Mouse (Mus musculus) limb, embryonic 14.5 days (tissue): ENCODE results near the gene Ptpn14. TPM values are rescaled to one million over a fixed set of nuclear protein-coding genes. Genes with fewer than 3 reads are reported as not detected.
A peak's percentile ranks its signal among the peaks of the same experiment; 100 is the strongest.

Source experiments
- ATAC-seq: fragments of 200-750 bp; cut with Nextera tagmentation; 2 replicates; pipeline ENCODE4 v1.8.0; 2017; ENCODE audit warnings: low read depth, moderate number of reproducible peaks, moderate TSS enrichment; ENCODE audit not compliant: low FRiP score
- DNase-seq: peaks from one replicate; pipeline ENCODE4 v3.0.0-alpha.2; 2015; ENCODE audit warnings: low spot score
- H3K27ac ChIP-seq: fragments of 300-500 bp; sonication (generic); replicated peaks from 2 replicates; pipeline ENCODE4 v1.5.1; 2014; ENCODE audit warnings: low read depth, mild to moderate bottlenecking, low read length, moderate library complexity, mixed read lengths
- H3K27me3 ChIP-seq: fragments of 300-500 bp; sonication (generic); 2 replicates; pipeline ENCODE4 v1.6.1; 2014; ENCODE audit warnings: low read length, mixed read lengths; ENCODE audit not compliant: control insufficient read depth, insufficient read depth
- H3K36me3 ChIP-seq: fragments of 300-500 bp; sonication (generic); 2 replicates; pipeline ENCODE4 v1.6.1; 2014; ENCODE audit warnings: mild to moderate bottlenecking, low read length, moderate library complexity, mixed read lengths; ENCODE audit not compliant: control insufficient read depth, insufficient read depth
- H3K4me1 ChIP-seq: fragments of 300-500 bp; sonication (generic); 2 replicates; pipeline ENCODE4 v1.6.1; 2014; ENCODE audit warnings: antibody characterized with exemption, low read length, mixed read lengths; ENCODE audit not compliant: control insufficient read depth, insufficient read depth
- H3K4me2 ChIP-seq: fragments of 300-500 bp; sonication (generic); replicated peaks from 2 replicates; pipeline ENCODE4 v1.6.1; 2014; ENCODE audit warnings: low read depth, mild to moderate bottlenecking, low read length, moderate library complexity; ENCODE audit not compliant: severe bottlenecking
- H3K4me3 ChIP-seq: fragments of 300-500 bp; sonication (generic); replicated peaks from 2 replicates; pipeline ENCODE4 v1.5.1; 2014; ENCODE audit warnings: low read length
- H3K9ac ChIP-seq: fragments of 300-500 bp; sonication (generic); 2 replicates; pipeline ENCODE4 v1.6.1; 2014; ENCODE audit warnings: mild to moderate bottlenecking, low read depth, low read length, moderate library complexity; ENCODE audit not compliant: severe bottlenecking
- H3K9me3 ChIP-seq: fragments of 300-500 bp; sonication (generic); 2 replicates; pipeline ENCODE4 v1.6.1; 2016; ENCODE audit warnings: low read length; ENCODE audit not compliant: control insufficient read depth
- POLR2A ChIP-seq: fragments of 200-500 bp; IDR thresholded peaks from 2 replicates; pipeline ENCODE4 v1.8.0; 2012; ENCODE audit warnings: inconsistent platforms, mild to moderate bottlenecking, moderate library complexity, borderline replicate concordance; ENCODE audit not compliant: insufficient read depth, insufficient read length; ENCODE audit errors: extremely low read depth
- WGBS: fragments of 180-500 bp; shearing (Covaris S2); extraction: QIAGEN DNeasy Blood & Tissue Kit; methylation state at CpG from one replicate; pipeline ENCODE4 v1.1.7; 2014; 5-methylcytosine and 5-hydroxymethylcytosine counted together
- polyA plus RNA-seq, 2 experiments: library from polyadenylated mRNA; depleted of rRNA in 1 of 2; stranded (reverse) in 1 of 2; unstranded in 1 of 2; fragments of >200 nt; fragmentation: Nextera tagmentation in 1 of 2; extraction: Ambion mirVana in 1 of 2; gene quantifications; 2 replicates each; pipeline versions ENCODE4 v1.2.1 to v1.2.3; 2012 to 2014

The Ptpn14 gene
- polyA plus RNA-seq, 2 experiments: 16.1 to 21.8 TPM

- Histone ChIP-seq H3K4me3 (no peak overlapping the region), H3K27ac (no peak overlapping the region), H3K9me3 (peaks cover 3% of the 10 kb centered on the region; the same call in 1 of the 2 replicates), H3K4me1 (0 out of 2 replicates have a peak, but pooled peaks cover 3% of the 10 kb centered on the region), H3K36me3 (no peaks in the 10 kb centered on the region), H3K4me2 (no peak overlapping the region), H3K27me3 (no peaks in the 10 kb centered on the region), H3K9ac (no peak overlapping the region)
- no peak for TF ChIP-seq POLR2A
- no peak for DNase-seq
- whole genome bisulfite sequencing: 87% methylated on average over 11 of the region's 11 CpGs
- no peak for ATAC-seq
Observed at GRCm38 (mm10) chr1:189717546-189717945, 10.5 kb upstream of the Ptpn14 start.

- no peak overlapping the region for H3K4me2 ChIP-seq
- WGBS: 72% methylated on average over 5 of the region's 5 CpGs
Observed at GRCm38 (mm10) chr1:189718600-189718999, 9.5 kb upstream of the Ptpn14 start.

GRCm38 (mm10) chr1:189726121-189726520 is 1.9 kb upstream of the Ptpn14 start:
- Histone ChIP-seq H3K4me1 (peaks cover 30% of the 10 kb centered on the region), H3K4me3 (no peak overlapping the region), H3K36me3 (no peaks in the 10 kb centered on the region), H3K27me3 (no peaks in the 10 kb centered on the region), H3K4me2 (no peak overlapping the region), H3K9ac (no peak overlapping the region), H3K9me3 (no peaks in the 10 kb centered on the region), H3K27ac (no peak overlapping the region)
- ATAC-seq (no peak), DNase-seq (no peak)
- 80% methylated on average over 4 of the region's 4 CpGs for WGBS
- no peak for TF ChIP-seq POLR2A

More at GRCm38 (mm10) chr1:189718600-189718999, 9.5 kb upstream of the Ptpn14 start:
- TF ChIP-seq POLR2A: no peak
- no peaks in the 10 kb centered on the region for H3K36me3 ChIP-seq
- peaks cover 3% of the 10 kb centered on the region; the same call in 1 of the 2 replicates for H3K9me3 ChIP-seq
- H3K4me1 ChIP-seq: 0 out of 2 replicates have a peak, but pooled peaks cover 3% of the 10 kb centered on the region
- no peak for ATAC-seq
- no peak overlapping the region for H3K9ac ChIP-seq
- no peak for DNase-seq
- H3K27me3 ChIP-seq: no peaks in the 10 kb centered on the region
- H3K27ac ChIP-seq: no peak overlapping the region
- no peak overlapping the region for H3K4me3 ChIP-seq

GRCm38 (mm10) chr1:189727346-189727883 is 653 bp upstream of the Ptpn14 start:
- peak overlapping the region; percentile 89 for H3K4me3 ChIP-seq
- peak; percentile 73; the same call in 1 of the 2 replicates for TF ChIP-seq POLR2A
- peaks cover 42% of the 10 kb centered on the region for H3K4me1 ChIP-seq
- H3K9ac ChIP-seq: peak overlapping the region; percentile 90
- H3K27ac ChIP-seq: peak overlapping the region; percentile 98
- ATAC-seq (peak; percentile 73), DNase-seq (peak; percentile 85)
- under 1% methylated on average over 22 of the region's 22 CpGs for WGBS
- no peaks in the 10 kb centered on the region for H3K9me3 ChIP-seq
- H3K27me3 ChIP-seq: no peaks in the 10 kb centered on the region
- H3K4me2 ChIP-seq: peak overlapping the region; percentile 88
- no peaks in the 10 kb centered on the region for H3K36me3 ChIP-seq

- no peak for TF ChIP-seq POLR2A
- WGBS: under 1% methylated on average over 14 of the region's 15 CpGs
- peak overlapping the region; percentile 98 for H3K27ac ChIP-seq
- peak overlapping the region; percentile 90 for H3K9ac ChIP-seq
- H3K4me2 ChIP-seq: peak overlapping the region; percentile 88
- DNase-seq: no peak
- ATAC-seq: no peak
- H3K4me1 ChIP-seq: peaks cover 47% of the 10 kb centered on the region
- peak overlapping the region; percentile 89 for H3K4me3 ChIP-seq
- no peaks in the 10 kb centered on the region for H3K27me3 ChIP-seq
- no peaks in the 10 kb centered on the region for H3K9me3 ChIP-seq
- H3K36me3 ChIP-seq: no peaks in the 10 kb centered on the region
Observed at GRCm38 (mm10) chr1:189728784-189729115, 682 bp downstream of the Ptpn14 start.
